Mouse (Mus musculus) heart, embryonic 15.5 days (tissue): Measurements from ENCODE around the gene Rnf181. TPM values are rescaled to one million over a fixed set of nuclear protein-coding genes. Genes with fewer than 3 reads are reported as not detected.

ENCODE experiments used
- ATAC-seq: fragments of 200-750 bp; cut with Nextera tagmentation; replicated peaks from 2 replicates; pipeline ENCODE4 v1.8.0; 2017; ENCODE audit warnings: low read depth, moderate TSS enrichment; ENCODE audit not compliant: insufficient number of reproducible peaks, insufficient read depth, low FRiP score
- H3K27ac ChIP-seq: fragments of 300-500 bp; sonication (generic); 2 replicates; pipeline ENCODE4 v1.5.1; 2015; ENCODE audit warnings: mild to moderate bottlenecking, inconsistent platforms
- H3K27me3 ChIP-seq: fragments of 300-500 bp; sonication (generic); 2 replicates; pipeline ENCODE4 v1.6.1; 2015; ENCODE audit warnings: inconsistent platforms
- H3K36me3 ChIP-seq: fragments of 300-500 bp; sonication (generic); 2 replicates; pipeline ENCODE4 v1.6.1; 2015; ENCODE audit warnings: mild to moderate bottlenecking, inconsistent platforms
- H3K4me1 ChIP-seq: fragments of 300-500 bp; sonication (generic); replicated peaks from 2 replicates; pipeline ENCODE4 v1.6.1; 2015; ENCODE audit warnings: inconsistent platforms
- H3K4me2 ChIP-seq: fragments of 300-500 bp; sonication (generic); 2 replicates; pipeline ENCODE4 v1.6.1; 2015; ENCODE audit warnings: inconsistent platforms, mild to moderate bottlenecking, moderate library complexity
- H3K4me3 ChIP-seq: fragments of 300-500 bp; sonication (generic); 2 replicates; pipeline ENCODE4 v1.5.1; 2015; ENCODE audit warnings: mild to moderate bottlenecking, inconsistent platforms
- H3K9ac ChIP-seq: fragments of 300-500 bp; sonication (generic); 2 replicates; pipeline ENCODE4 v1.6.1; 2015; ENCODE audit warnings: mild to moderate bottlenecking, inconsistent platforms
- H3K9me3 ChIP-seq: fragments of 300-500 bp; sonication (generic); replicated peaks from 2 replicates; pipeline ENCODE4 v1.6.1; 2016; ENCODE audit warnings: inconsistent platforms
- WGBS: fragments of 180-500 bp; shearing (Covaris S2); methylation state at CpG from one replicate; pipeline ENCODE4 v1.1.7; 2015; ENCODE audit warnings: mixed read lengths; 5-methylcytosine and 5-hydroxymethylcytosine counted together
- polyA plus RNA-seq: library from polyadenylated mRNA; unstranded; fragments of >200 nt; fragmentation: Nextera tagmentation; extraction: Ambion mirVana; gene quantifications from 2 replicates; pipeline ENCODE4 v1.2.1, GENCODE M21; 2015

Gene Rnf181
- polyA plus RNA-seq, 1 experiment from 2014 or later = 76.8 TPM

GRCm38 (mm10) chr6:72396837-72397251, 30.1 kb upstream of the Rnf181 start:
- H3K4me3 ChIP-seq = no peak overlapping the region
- no peaks in the 10 kb centered on the region for H3K36me3 ChIP-seq
- no peaks in the 10 kb centered on the region for H3K9me3 ChIP-seq
- H3K9ac ChIP-seq = no peak overlapping the region
- no peak overlapping the region for H3K4me2 ChIP-seq
- no peak for ATAC-seq
- 72% methylated on average over 10 of the region's 10 CpGs for WGBS
- H3K27me3 ChIP-seq = no peaks in the 10 kb centered on the region
- H3K27ac ChIP-seq = no peak overlapping the region
- no peaks in the 10 kb centered on the region for H3K4me1 ChIP-seq

GRCm38 (mm10) chr6:72392341-72392740, 25.6 kb upstream of the Rnf181 start:
- 92% methylated on average over 5 of the region's 5 CpGs for WGBS
- H3K4me3 ChIP-seq = no peak overlapping the region
- H3K9me3 ChIP-seq = no peaks in the 10 kb centered on the region
- H3K4me1 ChIP-seq = peaks cover 25% of the 10 kb centered on the region
- H3K4me2 ChIP-seq = no peak overlapping the region
- no peak for ATAC-seq
- H3K9ac ChIP-seq = no peak overlapping the region
- no peak overlapping the region for H3K27ac ChIP-seq
- no peaks in the 10 kb centered on the region for H3K27me3 ChIP-seq
- no peaks in the 10 kb centered on the region for H3K36me3 ChIP-seq

GRCm38 (mm10) chr6:72390795-72391521, 24.2 kb upstream of the Rnf181 start:
- Histone ChIP-seq H3K4me1 (peaks cover 25% of the 10 kb centered on the region), H3K27me3 (no peaks in the 10 kb centered on the region), H3K9me3 (no peaks in the 10 kb centered on the region), H3K4me3 (peak overlapping the region; percentile 68), H3K36me3 (peaks cover 5% of the 10 kb centered on the region; the same call in 1 of the 2 replicates), H3K9ac (peak overlapping the region; percentile 80), H3K4me2 (peak overlapping the region; percentile 66), H3K27ac (peak overlapping the region; percentile 97)
- 16% methylated on average over 11 of the region's 12 CpGs for WGBS
- ATAC-seq = peak; percentile 78

DNA sequence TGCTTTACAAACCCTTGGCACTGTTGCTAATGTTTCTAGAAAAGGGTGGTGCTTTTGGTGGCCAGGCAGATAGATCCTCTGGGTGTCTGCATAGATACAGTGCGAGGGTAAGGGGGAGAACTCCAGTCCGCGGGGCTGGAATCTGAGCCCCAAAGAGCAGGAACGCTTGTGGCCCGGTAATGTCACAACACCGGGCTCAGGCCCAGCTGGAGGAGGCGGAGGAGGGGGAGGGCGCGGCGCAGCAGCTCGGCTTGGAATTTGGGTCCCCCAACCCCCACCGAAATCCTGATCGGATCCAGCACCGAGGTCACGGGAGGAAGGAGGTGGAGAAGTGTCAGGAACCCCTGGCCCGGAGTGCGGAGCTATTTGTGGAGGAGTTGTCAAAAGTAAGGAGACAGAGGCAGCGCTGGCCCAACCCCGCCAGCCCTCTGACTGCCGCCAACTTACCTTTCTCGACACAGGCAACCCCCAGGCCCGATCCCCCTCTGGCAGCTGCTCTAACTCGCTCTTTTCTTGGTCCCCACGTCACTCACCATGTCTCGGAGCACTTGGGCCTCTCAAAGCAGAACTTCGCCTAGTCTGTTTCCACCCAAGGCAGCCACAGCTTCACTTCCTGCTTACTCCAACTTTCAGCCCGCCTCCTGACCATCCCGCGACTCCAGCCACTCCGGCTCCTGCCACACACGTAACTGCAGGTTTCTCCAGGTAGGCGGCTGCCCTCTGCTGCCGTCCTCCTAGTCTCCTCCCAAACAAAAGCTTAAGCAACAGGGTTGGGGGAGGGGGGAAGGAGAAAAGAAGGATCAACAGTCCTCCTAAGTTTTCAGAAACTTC, 23.4 kb upstream of the Rnf181 start, which contains the start of gene Vamp8:
Vamp8 (minus strand) TSS at position 763 of the 831 bp plus-strand sequence.
- H3K4me3 ChIP-seq = peak within 1 kb of the TSS; percentile 68
- under 1% methylated on average over 33 of the region's 33 CpGs for WGBS
- H3K9me3 ChIP-seq = no peaks in the 10 kb centered on the region
- peaks cover 8% of the 10 kb centered on the region for H3K36me3 ChIP-seq
- peak within 1 kb of the TSS; percentile 97 for H3K27ac ChIP-seq
- ATAC-seq = peak; percentile 69
- H3K4me1 ChIP-seq = peaks cover 25% of the 10 kb centered on the region
- peak within 1 kb of the TSS; percentile 80 for H3K9ac ChIP-seq
- H3K27me3 ChIP-seq = no peaks in the 10 kb centered on the region
- peak within 1 kb of the TSS; percentile 66 for H3K4me2 ChIP-seq

DNA sequence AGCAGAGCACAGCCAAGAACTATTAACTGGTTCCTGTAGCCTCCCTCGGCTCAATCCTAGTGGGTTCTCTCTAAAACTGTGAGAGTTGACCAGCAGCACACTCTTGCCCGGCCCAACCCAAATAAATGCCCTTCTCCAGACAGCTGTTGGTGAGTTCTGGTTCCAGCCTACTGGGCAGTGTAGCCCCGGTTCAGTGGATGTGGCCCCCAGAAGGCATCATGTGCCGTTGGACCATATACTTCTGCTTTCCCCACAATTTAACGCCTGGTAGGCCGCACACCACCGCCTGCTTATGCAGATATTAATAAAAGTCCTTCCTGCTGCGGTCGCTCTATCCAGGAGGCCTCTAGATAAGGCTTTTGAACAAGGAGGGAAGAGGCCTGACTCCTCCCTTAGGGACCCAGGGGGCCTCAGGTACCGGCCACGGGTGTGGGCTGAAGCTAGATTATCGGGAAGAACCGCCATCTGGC, 22.8 kb upstream of the Rnf181 start:
- no peaks in the 10 kb centered on the region for H3K27me3 ChIP-seq

GRCm38 (mm10) chr6:72388791-72389329, 22.1 kb upstream of the Rnf181 start:
- H3K4me2 ChIP-seq = peak overlapping the region; percentile 66
- peak overlapping the region; percentile 97 for H3K27ac ChIP-seq
- peak overlapping the region; percentile 68 for H3K4me3 ChIP-seq
- H3K27me3 ChIP-seq = no peaks in the 10 kb centered on the region
- H3K4me1 ChIP-seq = peaks cover 25% of the 10 kb centered on the region
- WGBS = 71% methylated on average over 6 of the region's 6 CpGs
- H3K9me3 ChIP-seq = no peaks in the 10 kb centered on the region
- peaks cover 16% of the 10 kb centered on the region for H3K36me3 ChIP-seq
- H3K9ac ChIP-seq = peak overlapping the region; percentile 80
- no peak for ATAC-seq

More for the DNA sequence above, 22.8 kb upstream of the Rnf181 start:
- Histone ChIP-seq H3K4me3 (peak overlapping the region; percentile 68), H3K9me3 (no peaks in the 10 kb centered on the region), H3K4me2 (peak overlapping the region; percentile 66), H3K27ac (peak overlapping the region; percentile 97), H3K9ac (peak overlapping the region; percentile 80), H3K4me1 (peaks cover 25% of the 10 kb centered on the region), H3K36me3 (peaks cover 15% of the 10 kb centered on the region)
- peak; percentile 44 for ATAC-seq
- 5% methylated on average over 13 of the region's 13 CpGs for WGBS

DNA sequence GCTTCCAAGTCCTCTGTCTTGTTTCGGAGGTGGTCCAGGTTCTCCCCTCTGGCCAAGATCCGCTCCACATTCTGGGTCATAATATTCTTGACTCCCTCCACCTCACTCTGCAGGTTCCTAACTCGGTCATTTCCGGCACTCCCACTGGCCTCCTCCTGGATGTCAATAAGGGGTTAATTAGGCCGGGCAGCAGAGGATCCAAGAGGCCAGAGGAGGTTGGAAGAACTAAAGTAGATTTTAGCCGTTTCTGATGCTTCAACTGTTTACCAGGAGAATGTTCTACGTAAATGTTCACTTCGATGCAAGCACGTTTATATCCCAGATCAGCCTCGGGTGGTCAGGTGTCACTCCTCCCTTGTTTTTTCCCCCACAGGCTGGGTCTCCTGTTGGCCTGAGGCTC, 21.5 kb upstream of the Rnf181 start:
- WGBS = 68% methylated on average over 10 of the region's 10 CpGs
- Histone ChIP-seq H3K36me3 (peaks cover 16% of the 10 kb centered on the region), H3K27ac (no peak overlapping the region), H3K9ac (no peak overlapping the region), H3K4me1 (peaks cover 25% of the 10 kb centered on the region), H3K4me2 (0 out of 2 replicates have a peak overlapping the region, but pooled peaks have one; percentile 66), H3K27me3 (no peaks in the 10 kb centered on the region), H3K4me3 (no peak overlapping the region), H3K9me3 (no peaks in the 10 kb centered on the region)
- no peak for ATAC-seq

DNA sequence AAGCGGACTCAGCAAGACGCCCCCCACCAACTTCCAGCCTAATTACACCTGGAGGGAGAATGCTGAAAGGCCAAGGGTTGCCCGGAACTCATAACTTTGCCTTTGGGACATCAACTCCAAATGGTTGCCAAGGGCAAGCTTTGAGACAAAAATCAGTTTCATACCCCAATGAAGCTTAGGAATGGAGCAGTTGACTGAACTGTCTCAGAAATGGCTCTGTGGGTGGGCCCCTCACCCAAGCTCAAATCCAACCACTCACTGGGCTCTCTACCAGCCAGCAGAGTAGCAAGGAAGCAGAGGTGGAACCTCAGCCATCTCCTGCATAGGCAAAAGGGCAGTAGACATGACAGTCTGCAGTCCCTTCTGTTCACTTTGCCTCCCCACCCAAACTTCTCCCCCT, 21.1 kb upstream of the Rnf181 start:
- H3K4me2 ChIP-seq = no peak overlapping the region
- ATAC-seq = no peak
- H3K9ac ChIP-seq = no peak overlapping the region
- no peak overlapping the region for H3K27ac ChIP-seq
- 84% methylated on average over 3 of the region's 3 CpGs for WGBS
- H3K4me1 ChIP-seq = peaks cover 26% of the 10 kb centered on the region
- no peaks in the 10 kb centered on the region for H3K27me3 ChIP-seq
- H3K9me3 ChIP-seq = no peaks in the 10 kb centered on the region
- peaks cover 16% of the 10 kb centered on the region for H3K36me3 ChIP-seq
- no peak overlapping the region for H3K4me3 ChIP-seq

DNA sequence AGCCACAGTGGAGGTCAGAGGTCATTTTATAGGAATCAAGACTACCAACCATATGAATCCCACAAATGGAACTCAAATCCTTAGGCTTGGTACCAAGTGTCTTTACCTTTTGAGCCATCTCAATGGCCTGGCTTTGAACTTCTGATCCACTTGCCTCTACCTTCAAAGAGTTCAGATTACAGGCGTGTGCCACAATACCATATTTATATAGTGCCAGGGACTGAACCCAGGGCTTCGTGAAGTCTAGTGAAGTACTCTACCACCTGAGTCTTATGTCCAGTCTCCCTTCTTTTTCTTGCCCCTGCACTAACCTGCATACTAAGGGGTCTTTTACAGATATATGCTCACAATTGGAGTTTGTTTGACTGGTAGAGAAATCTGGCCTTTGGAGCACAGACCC, 19.8 kb upstream of the Rnf181 start:
- Histone ChIP-seq H3K4me3 (no peak overlapping the region), H3K27me3 (no peaks in the 10 kb centered on the region), H3K9ac (no peak overlapping the region), H3K4me2 (no peak overlapping the region), H3K27ac (no peak overlapping the region), H3K36me3 (peaks cover 16% of the 10 kb centered on the region), H3K9me3 (no peaks in the 10 kb centered on the region), H3K4me1 (peaks cover 29% of the 10 kb centered on the region)
- ATAC-seq = no peak
- WGBS = 90% methylated on average over 2 of the region's 2 CpGs

GRCm38 (mm10) chr6:72385258-72385657, 18.5 kb upstream of the Rnf181 start:
- Histone ChIP-seq H3K9me3 (no peaks in the 10 kb centered on the region), H3K27ac (no peak overlapping the region), H3K4me3 (no peak overlapping the region), H3K4me2 (no peak overlapping the region), H3K4me1 (peaks cover 25% of the 10 kb centered on the region), H3K9ac (no peak overlapping the region), H3K36me3 (peaks cover 16% of the 10 kb centered on the region), H3K27me3 (no peaks in the 10 kb centered on the region)
- ATAC-seq = no peak
- 63% methylated on average over 4 of the region's 4 CpGs for WGBS

GRCm38 (mm10) chr6:72383952-72384351, 17.2 kb upstream of the Rnf181 start:
- H3K4me2 ChIP-seq = no peak overlapping the region
- H3K4me3 ChIP-seq = no peak overlapping the region
- H3K9ac ChIP-seq = no peak overlapping the region
- no peak overlapping the region for H3K27ac ChIP-seq
- peaks cover 16% of the 10 kb centered on the region for H3K36me3 ChIP-seq
- no peak for ATAC-seq
- H3K9me3 ChIP-seq = no peaks in the 10 kb centered on the region
- WGBS = 84% methylated on average over 7 of the region's 7 CpGs
- H3K4me1 ChIP-seq = peaks cover 29% of the 10 kb centered on the region
- H3K27me3 ChIP-seq = no peaks in the 10 kb centered on the region
